Mouse (Mus musculus) forebrain, embryonic 14.5 days (tissue): ENCODE results near the gene Lrp5. TPM values are rescaled to one million over a fixed set of nuclear protein-coding genes. Genes with fewer than 3 reads are reported as not detected.

ENCODE experiments used
- ATAC-seq: fragments of 200-750 bp; cut with Nextera tagmentation; 2 replicates; pipeline ENCODE4 v1.8.0; 2017; ENCODE audit warnings: mild to moderate bottlenecking, moderate library complexity
- DNase-seq: peaks from one replicate; pipeline ENCODE4 v3.0.0-alpha.2; 2015; ENCODE audit warnings: low spot score
- H3K27ac ChIP-seq: fragments of 300-500 bp; sonication (generic); 2 replicates; pipeline ENCODE4 v1.5.1; 2014; ENCODE audit warnings: low read depth, mild to moderate bottlenecking, control low read depth, low read length, moderate library complexity
- H3K27me3 ChIP-seq: fragments of 300-500 bp; sonication (generic); replicated peaks from 2 replicates; pipeline ENCODE4 v1.6.1; 2014; ENCODE audit warnings: low read length, control low read depth, mixed read lengths; ENCODE audit not compliant: control insufficient read depth, insufficient read depth
- H3K36me3 ChIP-seq: fragments of 300-500 bp; sonication (generic); 2 replicates; pipeline ENCODE4 v1.6.1; 2014; ENCODE audit warnings: low read length, control low read depth; ENCODE audit not compliant: control insufficient read depth, insufficient read depth
- H3K4me1 ChIP-seq: fragments of 300-500 bp; sonication (generic); 2 replicates; pipeline ENCODE4 v1.6.1; 2014; ENCODE audit warnings: antibody characterized with exemption, low read length, control low read depth; ENCODE audit not compliant: control insufficient read depth, insufficient read depth
- H3K4me2 ChIP-seq: fragments of 300-500 bp; sonication (generic); 2 replicates; pipeline ENCODE4 v1.6.1; 2014; ENCODE audit warnings: mild to moderate bottlenecking, control low read depth, low read length
- H3K4me3 ChIP-seq: fragments of 300-500 bp; sonication (generic); 2 replicates; pipeline ENCODE4 v1.5.1; 2014; ENCODE audit warnings: low read depth, low read length, control low read depth
- H3K9ac ChIP-seq: fragments of 300-500 bp; sonication (generic); 2 replicates; pipeline ENCODE4 v1.6.1; 2014; ENCODE audit warnings: mild to moderate bottlenecking, low read length, control low read depth, moderate library complexity
- H3K9me3 ChIP-seq: fragments of 300-500 bp; sonication (generic); replicated peaks from 2 replicates; pipeline ENCODE4 v1.6.1; 2016; ENCODE audit warnings: low read length, control low read depth, mixed read lengths; ENCODE audit not compliant: control insufficient read depth
- WGBS: fragments of 180-500 bp; shearing (Covaris S2); extraction: QIAGEN DNeasy Blood & Tissue Kit; methylation state at CpG from one replicate; pipeline ENCODE4 v1.1.7; 2014; 5-methylcytosine and 5-hydroxymethylcytosine counted together
- polyA plus RNA-seq: library from polyadenylated mRNA; unstranded; fragments of >200 nt; fragmentation: Nextera tagmentation; extraction: Ambion mirVana; gene quantifications from 2 replicates; pipeline ENCODE4 v1.2.1, GENCODE M21; 2014

Gene Lrp5
- polyA plus RNA-seq, 1 experiment from 2014 or later: 1.8 TPM

GRCm38 (mm10) chr19:3576451-3577264 lies 109.7 kb downstream of the Lrp5 start:
- no peak overlapping the region for H3K9ac ChIP-seq
- H3K4me2 ChIP-seq: peak overlapping the region; percentile 37
- H3K27ac ChIP-seq: peak overlapping the region; percentile 93
- peak overlapping the region; percentile 89; the same call in 1 of the 2 replicates for H3K4me3 ChIP-seq
- ATAC-seq (no peak), DNase-seq (no peak)
- WGBS: 77% methylated on average over 5 of the region's 5 CpGs
- H3K36me3 ChIP-seq: no peaks in the 10 kb centered on the region
- H3K4me1 ChIP-seq: peaks cover 16% of the 10 kb centered on the region
- H3K9me3 ChIP-seq: no peaks in the 10 kb centered on the region
- no peaks in the 10 kb centered on the region for H3K27me3 ChIP-seq

DNA sequence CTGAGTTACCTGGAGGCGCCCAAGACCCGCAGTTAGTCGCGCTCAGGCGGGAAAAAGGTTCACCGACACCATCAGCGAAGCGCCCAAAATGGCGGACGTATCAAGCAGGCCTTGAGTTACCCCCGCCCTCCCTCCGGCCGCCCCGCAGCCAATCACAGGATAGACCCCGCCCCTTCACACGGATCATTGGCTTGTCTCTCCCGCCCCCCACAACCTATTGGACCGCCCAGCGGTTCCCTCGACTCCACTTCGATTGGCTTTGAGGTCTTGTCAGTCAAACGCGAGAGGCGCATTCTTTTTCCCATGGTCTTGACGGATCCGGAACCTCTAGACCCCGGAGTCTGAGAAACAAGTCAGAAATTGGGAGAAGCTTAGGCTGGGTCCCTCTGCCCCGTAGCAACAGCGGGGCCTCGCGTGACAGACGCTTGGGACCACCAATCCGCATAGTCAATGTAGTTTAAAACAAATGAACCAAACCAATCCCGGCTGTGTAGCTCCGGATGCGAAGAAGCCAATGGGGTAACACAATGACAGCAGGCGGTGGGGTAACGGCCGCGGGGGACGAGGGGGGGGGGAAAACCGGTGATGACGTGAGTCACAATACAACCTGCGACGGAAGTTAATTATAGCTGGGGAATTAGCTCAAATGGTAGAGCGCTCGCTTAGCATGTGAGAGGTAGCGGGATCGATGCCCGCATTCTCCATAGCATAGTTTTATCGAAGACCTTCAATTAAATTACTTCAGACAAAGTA lies 110.6 kb downstream of the Lrp5 start, which contains the start of gene Ppp6r3:
TSS of gene Ppp6r3 (minus strand) at position 118 of the 753 bp plus-strand sequence.
- DNase-seq: peak; percentile 100
- H3K36me3 ChIP-seq: no peaks in the 10 kb centered on the region
- H3K27ac ChIP-seq: peak within 1 kb of the TSS; percentile 93
- H3K27me3 ChIP-seq: no peaks in the 10 kb centered on the region
- peak within 1 kb of the TSS; percentile 89 for H3K4me3 ChIP-seq
- peak within 1 kb of the TSS; percentile 86 for H3K9ac ChIP-seq
- peak; percentile 96 for ATAC-seq
- peak within 1 kb of the TSS; percentile 78 for H3K4me2 ChIP-seq
- under 1% methylated on average over 50 of the region's 51 CpGs for WGBS
- H3K4me1 ChIP-seq: peaks cover 16% of the 10 kb centered on the region
- no peaks in the 10 kb centered on the region for H3K9me3 ChIP-seq

- Histone ChIP-seq H3K36me3 (no peaks in the 10 kb centered on the region), H3K4me3 (peak overlapping the region; percentile 89), H3K9ac (peak overlapping the region; percentile 86), H3K4me1 (peaks cover 16% of the 10 kb centered on the region), H3K4me2 (peak overlapping the region; percentile 78), H3K27ac (peak overlapping the region; percentile 93), H3K9me3 (no peaks in the 10 kb centered on the region), H3K27me3 (no peaks in the 10 kb centered on the region)
- ATAC-seq (peak; percentile 43), DNase-seq (no peak)
- WGBS: under 1% methylated on average over 40 of the region's 50 CpGs
Observed at GRCm38 (mm10) chr19:3575276-3575631, 111.1 kb downstream of the Lrp5 start.

DNA sequence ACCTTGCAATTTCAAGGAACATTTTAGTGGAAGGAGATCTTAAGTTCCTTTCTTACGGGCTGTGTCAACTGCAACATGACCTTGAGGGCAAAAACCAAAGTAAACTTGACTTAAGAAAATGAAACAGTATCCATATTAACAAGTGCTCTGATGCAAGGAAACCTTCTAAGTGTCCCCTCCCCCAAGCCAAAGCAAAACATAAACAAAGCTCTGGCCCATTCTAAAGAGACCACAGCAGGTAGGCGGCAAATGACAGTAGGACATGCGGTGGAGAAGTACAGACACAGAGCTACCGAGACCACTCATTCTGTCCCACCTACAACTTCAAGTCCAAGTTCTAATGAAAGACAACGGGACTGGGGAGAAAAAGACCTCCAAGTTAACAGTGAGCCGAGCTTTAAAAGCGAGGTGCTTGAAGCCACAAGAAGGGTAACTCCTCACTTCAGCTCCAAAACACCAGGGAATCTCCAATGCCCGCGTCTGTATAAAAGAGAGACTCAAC lies 111.7 kb downstream of the Lrp5 start:
- Histone ChIP-seq H3K4me1 (peaks cover 16% of the 10 kb centered on the region), H3K9ac (peak overlapping the region; percentile 86), H3K4me3 (peak overlapping the region; percentile 89), H3K27ac (no peak overlapping the region; the same call in 1 of the 2 replicates), H3K36me3 (no peaks in the 10 kb centered on the region), H3K9me3 (no peaks in the 10 kb centered on the region), H3K27me3 (no peaks in the 10 kb centered on the region), H3K4me2 (peak overlapping the region; percentile 78)
- ATAC-seq (no peak), DNase-seq (peak; percentile 8)
- 4% methylated on average over 9 of the region's 9 CpGs for WGBS

GRCm38 (mm10) chr19:3564309-3564708 lies 122.1 kb downstream of the Lrp5 start:
- 82% methylated on average over 3 of the region's 3 CpGs for WGBS
- DNase-seq: no peak

DNA sequence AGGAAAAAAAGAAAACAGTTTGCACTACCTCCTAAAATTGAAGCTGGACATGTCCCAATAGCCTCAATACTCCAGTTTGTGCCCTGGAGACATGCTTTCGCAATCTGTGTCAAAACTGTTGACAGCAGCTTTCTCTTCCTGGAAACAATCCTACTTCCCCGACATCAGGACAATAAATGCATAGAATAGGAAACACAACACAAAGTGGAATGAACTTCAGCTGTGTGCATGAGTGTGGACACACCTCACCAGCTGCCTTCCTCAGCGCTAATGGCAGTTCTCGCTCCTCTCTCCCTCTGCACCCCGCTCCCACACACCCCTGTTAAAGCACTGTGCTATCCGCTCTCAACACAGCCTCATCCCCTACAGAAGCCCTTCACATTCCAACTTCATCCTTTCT lies 123.6 kb downstream of the Lrp5 start:
- Histone ChIP-seq H3K4me3 (no peak overlapping the region), H3K27me3 (no peaks in the 10 kb centered on the region), H3K9me3 (no peaks in the 10 kb centered on the region), H3K4me1 (no peaks in the 10 kb centered on the region), H3K36me3 (no peaks in the 10 kb centered on the region), H3K4me2 (no peak overlapping the region), H3K9ac (no peak overlapping the region), H3K27ac (no peak overlapping the region)
- DNase-seq (no peak), ATAC-seq (no peak)
- WGBS: 87% methylated on average over 6 of the region's 6 CpGs

More at GRCm38 (mm10) chr19:3564309-3564708, 122.1 kb downstream of the Lrp5 start:
- Histone ChIP-seq H3K36me3 (no peaks in the 10 kb centered on the region), H3K27me3 (no peaks in the 10 kb centered on the region), H3K4me3 (no peak overlapping the region), H3K4me1 (no peaks in the 10 kb centered on the region; the same call in 1 of the 2 replicates), H3K4me2 (no peak overlapping the region), H3K9me3 (no peaks in the 10 kb centered on the region), H3K27ac (no peak overlapping the region), H3K9ac (no peak overlapping the region)
- ATAC-seq: no peak

GRCm38 (mm10) chr19:3562298-3562697 lies 124.1 kb downstream of the Lrp5 start:
- no peak overlapping the region for H3K9ac ChIP-seq
- H3K27me3 ChIP-seq: no peaks in the 10 kb centered on the region
- 96% methylated on average over 2 of the region's 2 CpGs for WGBS
- DNase-seq: no peak
- no peak for ATAC-seq
- H3K4me3 ChIP-seq: no peak overlapping the region
- no peak overlapping the region for H3K27ac ChIP-seq
- H3K4me1 ChIP-seq: no peaks in the 10 kb centered on the region
- H3K36me3 ChIP-seq: no peaks in the 10 kb centered on the region
- no peaks in the 10 kb centered on the region for H3K9me3 ChIP-seq
- no peak overlapping the region for H3K4me2 ChIP-seq

- no peak overlapping the region for H3K4me2 ChIP-seq
- no peak overlapping the region for H3K9ac ChIP-seq
- no peak for ATAC-seq
- no peaks in the 10 kb centered on the region for H3K9me3 ChIP-seq
- WGBS: 95% methylated on average over 2 of the region's 2 CpGs
- H3K4me1 ChIP-seq: no peaks in the 10 kb centered on the region
- DNase-seq: no peak
- no peak overlapping the region for H3K27ac ChIP-seq
- H3K27me3 ChIP-seq: no peaks in the 10 kb centered on the region
- H3K4me3 ChIP-seq: no peak overlapping the region
- no peaks in the 10 kb centered on the region for H3K36me3 ChIP-seq
Observed at GRCm38 (mm10) chr19:3556169-3556827, 130.1 kb downstream of the Lrp5 start.
